Mouse (Mus musculus) 3134 (cell line): ENCODE measurements around the gene Garnl3.
"Not testable (repeated sequence)": the region's sequence is repeated elsewhere in the genome, so short reads cannot be mapped to it uniquely, and the experiment has no call there.

ENCODE experiments used
- DNase-seq: peaks from one replicate; pipeline ENCODE4 v3.0.0-alpha.2; 2011; ENCODE audit warnings: low spot score; ENCODE audit not compliant: insufficient read length; ENCODE audit errors: extremely low read depth

Gene Garnl3

GRCm38 (mm10) chr2:33090033-33090400 lies 41.4 kb downstream of the Garnl3 start:
- not testable (repeated sequence) for DNase-seq

- no peak for DNase-seq
Measured at GRCm38 (mm10) chr2:33089356-33090032, 42.0 kb downstream of the Garnl3 start.

GRCm38 (mm10) chr2:33086671-33087363 lies 44.6 kb downstream of the Garnl3 start:
- no peak for DNase-seq

GRCm38 (mm10) chr2:33086016-33086596 lies 45.3 kb downstream of the Garnl3 start:
- no peak for DNase-seq

GRCm38 (mm10) chr2:33084221-33084620 lies 47.2 kb downstream of the Garnl3 start:
- no peak for DNase-seq

GRCm38 (mm10) chr2:33080166-33080565 lies 51.3 kb downstream of the Garnl3 start:
- no peak for DNase-seq

GRCm38 (mm10) chr2:33077252-33077651 lies 54.2 kb downstream of the Garnl3 start:
- DNase-seq = no peak

GRCm38 (mm10) chr2:33074931-33075330 lies 56.5 kb downstream of the Garnl3 start:
- no peak for DNase-seq

GRCm38 (mm10) chr2:33074188-33074587 lies 57.3 kb downstream of the Garnl3 start:
- no peak for DNase-seq

- DNase-seq = no peak
Measured at GRCm38 (mm10) chr2:33072333-33072732, 59.1 kb downstream of the Garnl3 start.

- DNase-seq = no peak
Measured at GRCm38 (mm10) chr2:33065610-33066009, 65.8 kb downstream of the Garnl3 start.

GRCm38 (mm10) chr2:33062744-33063143 lies 68.7 kb downstream of the Garnl3 start:
- DNase-seq = no peak

- DNase-seq = peak; percentile 9
Measured at GRCm38 (mm10) chr2:33058926-33059325, 72.5 kb downstream of the Garnl3 start.

GRCm38 (mm10) chr2:33057514-33057913 lies 73.9 kb downstream of the Garnl3 start:
- DNase-seq = no peak

- no peak for DNase-seq
Measured at GRCm38 (mm10) chr2:33053966-33054365, 77.5 kb downstream of the Garnl3 start.

GRCm38 (mm10) chr2:33047360-33047759 lies 84.1 kb downstream of the Garnl3 start:
- no peak for DNase-seq

GRCm38 (mm10) chr2:33046919-33047318 lies 84.5 kb downstream of the Garnl3 start:
- no peak for DNase-seq

GRCm38 (mm10) chr2:33045899-33046298 lies 85.6 kb downstream of the Garnl3 start:
- DNase-seq = no peak

- DNase-seq = no peak
Measured at GRCm38 (mm10) chr2:33042781-33043180, 88.7 kb downstream of the Garnl3 start.

- no peak for DNase-seq
Measured at GRCm38 (mm10) chr2:33041571-33041970, 89.9 kb downstream of the Garnl3 start.

GRCm38 (mm10) chr2:33037429-33037828 lies 94.0 kb downstream of the Garnl3 start:
- no peak for DNase-seq

- DNase-seq = no peak
Measured at GRCm38 (mm10) chr2:33035297-33035696, 96.2 kb downstream of the Garnl3 start.
